Mouse (Mus musculus) liver, embryonic 15.5 days (tissue): ENCODE measurements at regions not wholly inside any gene's neighbourhood (a gene's known extent, or its start where the extent isn't known, plus 50 kb on each side); places are given as distances from the start of the nearest gene placed in this dataset.
"Not testable (repeated sequence)": the region's sequence is repeated elsewhere in the genome, so short reads cannot be mapped to it uniquely, and the experiment has no call there.

Experiments
- ATAC-seq: fragments of 200-750 bp; cut with Nextera tagmentation; 2 replicates; pipeline ENCODE4 v1.8.0; 2017; ENCODE audit warnings: moderate number of reproducible peaks, mild to moderate bottlenecking, moderate library complexity; ENCODE audit not compliant: insufficient read depth
- H3K27ac ChIP-seq: fragments of 300-500 bp; sonication (generic); replicated peaks from 2 replicates; pipeline ENCODE4 v1.5.1; 2015; ENCODE audit warnings: mild to moderate bottlenecking, inconsistent platforms
- H3K27me3 ChIP-seq: fragments of 300-500 bp; sonication (generic); 2 replicates; pipeline ENCODE4 v1.6.1; 2015; ENCODE audit warnings: mild to moderate bottlenecking, inconsistent platforms
- H3K36me3 ChIP-seq: fragments of 300-500 bp; sonication (generic); replicated peaks from 2 replicates; pipeline ENCODE4 v1.6.1; 2015; ENCODE audit warnings: moderate library complexity, mild to moderate bottlenecking, inconsistent platforms
- H3K4me1 ChIP-seq: fragments of 300-500 bp; sonication (generic); replicated peaks from 2 replicates; pipeline ENCODE4 v1.6.1; 2015; ENCODE audit warnings: inconsistent platforms
- H3K4me2 ChIP-seq: fragments of 300-500 bp; sonication (generic); 2 replicates; pipeline ENCODE4 v1.6.1; 2015; ENCODE audit warnings: moderate library complexity, mild to moderate bottlenecking, inconsistent platforms
- H3K4me3 ChIP-seq: fragments of 300-500 bp; sonication (generic); replicated peaks from 2 replicates; pipeline ENCODE4 v1.5.1; 2015; ENCODE audit warnings: mild to moderate bottlenecking, inconsistent platforms
- H3K9ac ChIP-seq: fragments of 300-500 bp; sonication (generic); 2 replicates; pipeline ENCODE4 v1.6.1; 2015; ENCODE audit warnings: moderate library complexity, mild to moderate bottlenecking, inconsistent platforms
- H3K9me3 ChIP-seq: fragments of 300-500 bp; sonication (generic); replicated peaks from 2 replicates; pipeline ENCODE4 v1.6.1; 2016; ENCODE audit warnings: inconsistent platforms
- WGBS: fragments of 180-500 bp; shearing (Covaris S2); methylation state at CpG from one replicate; pipeline ENCODE4 v1.1.7; 2015; ENCODE audit warnings: mixed read lengths; ENCODE audit not compliant: insufficient replicate concordance; 5-methylcytosine and 5-hydroxymethylcytosine counted together

DNA sequence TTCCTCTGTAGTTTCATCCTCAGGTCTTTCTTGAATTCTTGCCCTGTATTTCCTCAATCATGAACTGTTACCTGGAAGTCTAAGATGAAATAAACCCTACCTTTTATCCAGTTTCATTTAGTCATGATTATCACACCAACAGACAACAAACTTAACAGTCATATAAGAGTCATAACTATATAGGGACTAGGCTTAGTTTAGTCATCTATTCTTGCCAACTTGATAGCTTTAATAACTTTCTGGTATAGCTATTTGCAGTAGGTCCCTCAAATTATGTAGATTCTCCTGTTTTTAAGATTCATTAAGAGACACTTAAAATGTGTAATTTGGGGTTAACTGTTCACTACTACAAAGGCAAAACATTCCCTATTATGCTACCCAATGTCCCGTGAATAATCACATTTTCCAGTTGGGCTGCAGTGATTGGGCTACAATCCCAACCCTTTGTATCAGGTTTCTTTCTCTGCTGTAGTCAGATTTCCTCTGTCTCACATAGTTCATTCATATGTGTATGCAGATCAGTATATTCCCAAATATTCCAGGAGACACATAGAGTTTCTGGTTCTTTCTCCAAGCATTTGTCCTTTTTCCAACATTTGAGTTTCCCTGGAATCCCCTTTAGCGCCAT is 396.4 kb upstream of the Nectin3 start:
- H3K4me1 ChIP-seq = no peaks in the 10 kb centered on the region
- H3K27ac ChIP-seq = no peak overlapping the region
- WGBS = 64% methylated on average over 2 of the region's 2 CpGs

DNA sequence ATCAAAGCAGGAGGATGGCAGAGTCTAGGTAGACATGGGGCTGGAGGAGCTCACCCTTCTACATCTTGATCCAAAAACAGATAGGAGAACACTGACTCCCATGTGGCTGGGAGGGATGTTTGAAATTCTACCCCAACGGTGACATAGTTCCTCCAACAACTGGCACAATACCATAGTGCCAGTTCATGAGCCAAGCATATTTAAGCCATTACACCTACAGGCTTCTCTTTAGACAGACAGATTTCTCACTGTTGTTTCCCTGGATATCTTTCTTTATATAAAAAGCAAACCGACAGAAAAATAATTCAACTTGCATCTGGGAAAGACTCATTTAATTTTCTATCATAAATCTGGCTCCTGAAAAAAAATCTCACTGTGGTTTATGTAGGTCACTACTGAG is 380.4 kb upstream of the Nectin3 start:
- Histone ChIP-seq H3K4me2 (no peak overlapping the region), H3K9me3 (no peaks in the 10 kb centered on the region), H3K27me3 (no peaks in the 10 kb centered on the region), H3K4me1 (no peaks in the 10 kb centered on the region), H3K36me3 (no peaks in the 10 kb centered on the region), H3K27ac (no peak overlapping the region), H3K4me3 (no peak overlapping the region), H3K9ac (no peak overlapping the region)
- WGBS = 71% methylated on average over 2 of the region's 2 CpGs
- no peak for ATAC-seq

More for the DNA sequence above, 396.4 kb upstream of the Nectin3 start:
- H3K36me3 ChIP-seq = no peaks in the 10 kb centered on the region
- H3K27me3 ChIP-seq = no peaks in the 10 kb centered on the region
- no peak for ATAC-seq
- no peak overlapping the region for H3K4me2 ChIP-seq
- H3K9ac ChIP-seq = no peak overlapping the region
- no peaks in the 10 kb centered on the region for H3K9me3 ChIP-seq
- no peak overlapping the region for H3K4me3 ChIP-seq

DNA sequence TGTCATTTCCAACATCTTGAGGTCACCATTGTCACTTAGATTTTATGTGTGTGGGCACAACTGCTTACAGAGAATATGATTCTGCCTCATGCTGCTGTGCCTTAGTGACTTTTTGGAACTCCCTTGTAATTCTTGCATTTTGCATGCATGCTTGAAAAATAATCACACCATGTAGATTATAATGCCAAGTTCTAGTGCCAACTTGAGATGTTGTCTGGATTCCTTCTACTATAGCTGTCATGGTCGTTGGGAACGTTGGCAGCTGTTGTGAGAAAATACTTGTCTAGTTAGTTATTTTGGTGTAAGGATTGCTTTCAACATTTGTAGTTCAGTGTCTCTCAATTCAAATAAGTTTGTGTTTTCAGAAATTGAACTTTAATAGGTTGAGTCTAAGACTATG is 365.6 kb upstream of the Nectin3 start:
- H3K36me3 ChIP-seq = no peaks in the 10 kb centered on the region
- WGBS = 68% methylated on average over 2 of the region's 2 CpGs
- no peak overlapping the region for H3K9ac ChIP-seq
- H3K4me3 ChIP-seq = no peak overlapping the region
- H3K9me3 ChIP-seq = no peaks in the 10 kb centered on the region
- H3K27me3 ChIP-seq = no peaks in the 10 kb centered on the region
- H3K4me1 ChIP-seq = no peaks in the 10 kb centered on the region
- ATAC-seq = no peak
- no peak overlapping the region for H3K27ac ChIP-seq
- no peak overlapping the region for H3K4me2 ChIP-seq

DNA sequence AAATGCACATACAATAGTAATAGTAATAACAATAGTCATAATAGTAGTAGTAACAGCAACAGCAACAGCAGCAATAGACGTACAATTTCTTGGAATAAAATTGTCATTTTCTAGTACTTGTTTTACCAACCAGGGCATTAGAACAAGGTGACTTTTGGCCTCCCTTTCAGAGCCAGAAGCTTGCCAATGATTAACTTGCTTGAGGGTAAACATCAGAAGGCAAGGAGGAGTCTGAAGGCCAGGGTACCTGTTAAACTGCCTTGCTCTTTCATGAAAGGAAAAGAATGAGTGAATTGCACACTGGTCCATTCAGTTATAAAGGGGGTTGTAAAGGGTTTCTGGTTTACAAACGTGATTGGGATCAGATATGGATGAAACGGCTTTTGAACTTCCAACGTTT is 351.2 kb upstream of the Nectin3 start:
- ATAC-seq = peak; percentile 57
- Histone ChIP-seq H3K9ac (no peak overlapping the region), H3K27me3 (no peaks in the 10 kb centered on the region), H3K36me3 (no peaks in the 10 kb centered on the region), H3K4me1 (no peaks in the 10 kb centered on the region), H3K9me3 (no peaks in the 10 kb centered on the region), H3K4me3 (no peak overlapping the region), H3K4me2 (no peak overlapping the region), H3K27ac (no peak overlapping the region)
- 63% methylated on average over 4 of the region's 4 CpGs for WGBS

DNA sequence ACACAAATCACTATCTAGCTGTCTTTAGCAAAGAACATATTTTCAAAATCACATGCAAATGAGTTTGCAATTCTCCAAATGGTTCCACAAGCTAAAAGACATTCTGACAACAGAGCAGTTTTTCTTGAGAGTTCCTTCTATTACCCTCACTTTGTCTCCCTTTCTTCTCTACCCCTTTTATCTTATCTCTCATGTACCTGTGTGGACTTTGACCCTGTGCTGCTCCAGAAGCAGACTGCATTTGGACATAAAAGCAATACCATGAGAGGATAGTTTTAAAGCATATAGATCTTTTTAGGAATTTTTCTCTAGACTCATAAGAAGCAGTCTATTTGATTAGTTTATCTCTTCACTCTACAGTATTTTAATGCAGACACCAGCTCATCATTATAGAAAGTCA is 350.4 kb upstream of the Nectin3 start:
- Histone ChIP-seq H3K36me3 (no peaks in the 10 kb centered on the region), H3K9ac (no peak overlapping the region), H3K27me3 (no peaks in the 10 kb centered on the region), H3K4me3 (no peak overlapping the region), H3K4me2 (no peak overlapping the region), H3K4me1 (no peaks in the 10 kb centered on the region), H3K27ac (no peak overlapping the region), H3K9me3 (no peaks in the 10 kb centered on the region)
- ATAC-seq = no peak

DNA sequence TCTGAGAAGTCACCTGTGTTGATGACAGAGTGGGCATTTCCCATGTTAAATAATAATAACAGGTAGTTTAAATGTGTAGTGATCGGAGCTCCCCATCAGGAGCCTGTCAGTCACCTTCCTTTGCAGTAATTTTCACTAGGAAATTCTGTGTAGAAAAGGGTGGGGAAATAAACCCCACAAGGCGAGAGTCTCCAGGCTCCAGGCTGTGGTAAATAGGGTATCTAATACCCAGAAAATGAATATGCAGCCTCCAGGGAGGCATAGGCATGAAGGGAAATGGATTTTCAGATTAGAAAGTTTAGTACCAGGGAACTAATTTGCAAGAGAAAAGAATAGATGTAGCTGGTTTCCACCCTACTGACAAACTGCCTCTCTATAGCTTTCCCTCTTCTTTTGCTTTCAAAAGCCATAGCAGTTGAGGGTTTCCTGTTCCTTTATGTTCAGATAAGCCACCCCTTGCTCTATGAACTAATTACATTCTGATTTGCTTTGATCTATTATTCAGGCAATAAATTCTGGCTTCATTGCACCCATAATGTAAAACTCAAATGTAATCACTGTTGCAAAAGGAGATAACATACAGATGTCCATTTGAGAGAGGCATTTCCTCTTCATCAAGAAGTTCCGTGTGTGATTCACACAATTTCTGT is 349.5 kb upstream of the Nectin3 start:
- no peak overlapping the region for H3K9ac ChIP-seq
- WGBS = 50% methylated on average over 3 of the region's 3 CpGs
- H3K36me3 ChIP-seq = no peaks in the 10 kb centered on the region
- H3K9me3 ChIP-seq = no peaks in the 10 kb centered on the region
- no peaks in the 10 kb centered on the region for H3K4me1 ChIP-seq
- H3K4me3 ChIP-seq = no peak overlapping the region
- no peak overlapping the region for H3K27ac ChIP-seq
- no peak overlapping the region for H3K4me2 ChIP-seq
- H3K27me3 ChIP-seq = no peaks in the 10 kb centered on the region
- no peak for ATAC-seq

DNA sequence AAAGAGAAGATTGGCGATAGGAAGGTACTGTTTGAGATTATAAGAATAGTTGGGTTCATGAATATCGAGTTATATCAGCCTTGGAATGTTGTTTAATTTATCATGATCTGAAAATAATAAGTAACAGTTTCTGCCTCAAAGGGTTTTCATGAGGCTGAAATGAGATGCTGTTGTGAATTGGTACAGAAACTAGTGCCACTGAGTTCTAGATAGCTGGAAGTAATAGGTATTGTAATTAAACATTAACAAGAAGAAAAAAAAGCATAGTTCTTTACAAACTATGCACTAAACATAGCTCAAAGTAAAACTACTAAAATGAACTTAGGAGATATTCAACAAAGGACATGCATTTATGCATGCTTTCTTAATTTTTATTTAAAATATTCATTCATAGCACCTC is 342.9 kb upstream of the Nectin3 start:
- no peak overlapping the region for H3K27ac ChIP-seq
- 61% methylated on average over 2 of the region's 2 CpGs for WGBS
- ATAC-seq = no peak
- H3K9ac ChIP-seq = no peak overlapping the region
- no peaks in the 10 kb centered on the region for H3K36me3 ChIP-seq
- H3K9me3 ChIP-seq = no peaks in the 10 kb centered on the region
- no peak overlapping the region for H3K4me2 ChIP-seq
- 0 out of 2 replicates have a peak, but pooled peaks cover 2% of the 10 kb centered on the region for H3K4me1 ChIP-seq
- no peaks in the 10 kb centered on the region for H3K27me3 ChIP-seq
- no peak overlapping the region for H3K4me3 ChIP-seq

DNA sequence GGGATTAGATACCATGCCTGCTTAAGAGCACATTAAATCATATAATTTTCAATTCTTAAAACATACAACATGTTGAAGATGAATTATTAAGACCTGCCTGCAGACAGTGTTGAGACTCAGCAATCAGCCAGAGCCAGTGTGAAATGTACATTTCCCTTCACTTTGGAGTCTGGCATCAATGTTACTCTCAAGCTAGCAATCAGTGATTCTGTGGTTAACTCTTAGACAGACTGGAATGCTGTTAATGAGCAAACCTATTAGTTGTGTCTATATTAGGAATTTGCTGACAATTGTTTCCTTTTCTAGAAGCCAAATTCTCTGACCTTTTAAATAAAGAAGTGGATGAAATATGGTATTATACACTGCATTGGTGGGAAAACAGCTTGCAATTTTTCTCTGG is 342.4 kb upstream of the Nectin3 start:
- Histone ChIP-seq H3K4me3 (no peak overlapping the region), H3K9ac (no peak overlapping the region), H3K9me3 (no peaks in the 10 kb centered on the region), H3K36me3 (no peaks in the 10 kb centered on the region), H3K27me3 (no peaks in the 10 kb centered on the region), H3K27ac (no peak overlapping the region), H3K4me2 (no peak overlapping the region), H3K4me1 (0 out of 2 replicates have a peak, but pooled peaks cover 2% of the 10 kb centered on the region)
- no peak for ATAC-seq

DNA sequence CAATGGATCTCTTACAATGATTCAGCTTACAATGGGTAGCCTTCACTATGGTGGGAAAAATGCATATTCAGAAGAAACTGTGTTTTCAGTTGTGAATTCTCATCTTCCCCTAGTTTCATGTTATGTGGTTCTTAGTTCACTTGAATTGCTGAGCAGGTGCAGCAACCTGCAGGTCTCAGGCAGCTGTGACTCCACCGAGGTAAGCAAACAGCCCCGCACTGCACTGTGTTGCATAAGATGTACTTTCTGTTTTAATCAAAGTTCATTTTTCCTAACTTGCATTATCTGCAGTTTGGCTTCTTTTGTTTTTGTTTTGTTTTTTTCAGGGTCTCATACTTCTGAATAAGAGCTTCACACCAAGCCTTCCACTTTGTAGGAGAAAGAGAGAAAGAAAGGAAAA is 326.8 kb upstream of the Nectin3 start:
- Histone ChIP-seq H3K27me3 (no peaks in the 10 kb centered on the region), H3K9me3 (no peaks in the 10 kb centered on the region), H3K9ac (no peak overlapping the region), H3K36me3 (no peaks in the 10 kb centered on the region), H3K27ac (no peak overlapping the region), H3K4me1 (no peaks in the 10 kb centered on the region), H3K4me3 (no peak overlapping the region), H3K4me2 (no peak overlapping the region)
- no peak for ATAC-seq
- WGBS = 64% methylated on average over 2 of the region's 2 CpGs

DNA sequence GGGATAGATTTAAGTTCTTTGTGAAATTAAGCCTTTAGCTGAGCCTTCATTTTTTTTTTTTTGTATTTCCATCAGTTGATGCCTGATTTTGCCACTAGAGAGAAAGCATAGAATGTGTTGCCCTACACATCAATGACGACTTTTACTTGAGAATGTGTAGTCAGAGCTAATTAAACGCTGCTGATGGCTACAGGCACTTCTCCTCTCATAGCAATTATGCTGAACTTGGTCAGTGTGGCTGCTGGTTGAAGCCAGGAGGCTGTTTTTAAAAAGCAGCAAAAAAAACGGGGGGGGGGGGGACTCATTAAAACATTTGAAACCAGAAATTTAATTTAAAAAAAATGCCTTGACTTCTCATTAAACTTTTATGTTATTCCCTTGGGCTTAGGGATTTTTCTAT is 324.4 kb upstream of the Nectin3 start:
- H3K9ac ChIP-seq = no peak overlapping the region
- H3K36me3 ChIP-seq = no peaks in the 10 kb centered on the region
- H3K27ac ChIP-seq = no peak overlapping the region
- H3K4me2 ChIP-seq = no peak overlapping the region
- H3K27me3 ChIP-seq = no peaks in the 10 kb centered on the region
- H3K4me3 ChIP-seq = no peak overlapping the region
- no peak for ATAC-seq
- H3K9me3 ChIP-seq = no peaks in the 10 kb centered on the region
- H3K4me1 ChIP-seq = no peaks in the 10 kb centered on the region
- 43% methylated on average over 3 of the region's 3 CpGs for WGBS

DNA sequence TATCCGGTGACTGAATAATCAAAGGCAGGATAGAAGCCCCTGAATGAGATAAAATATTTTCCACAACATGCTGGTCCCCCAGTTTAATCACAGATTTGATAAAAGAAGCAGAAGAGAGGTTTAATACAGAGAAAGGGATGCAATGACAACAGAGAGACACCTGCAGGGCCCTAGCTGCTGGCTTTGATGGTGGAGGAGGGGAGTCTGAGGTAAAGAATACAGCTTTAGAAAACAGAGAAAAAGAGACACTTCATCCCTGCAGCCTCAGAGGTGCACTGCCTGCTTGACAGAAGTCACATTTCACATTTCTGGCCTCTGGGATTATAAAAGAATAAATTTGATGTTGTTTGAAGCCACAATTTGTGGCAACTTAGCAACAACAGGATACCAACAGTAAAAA is 319.9 kb upstream of the Nectin3 start:
- H3K9me3 ChIP-seq = no peaks in the 10 kb centered on the region
- WGBS = 62% methylated on average over 1 of the region's 1 CpGs
- H3K27ac ChIP-seq = no peak overlapping the region
- H3K27me3 ChIP-seq = no peaks in the 10 kb centered on the region
- no peak overlapping the region for H3K4me2 ChIP-seq
- no peaks in the 10 kb centered on the region for H3K4me1 ChIP-seq
- H3K9ac ChIP-seq = no peak overlapping the region
- H3K4me3 ChIP-seq = no peak overlapping the region
- no peak for ATAC-seq
- H3K36me3 ChIP-seq = no peaks in the 10 kb centered on the region

DNA sequence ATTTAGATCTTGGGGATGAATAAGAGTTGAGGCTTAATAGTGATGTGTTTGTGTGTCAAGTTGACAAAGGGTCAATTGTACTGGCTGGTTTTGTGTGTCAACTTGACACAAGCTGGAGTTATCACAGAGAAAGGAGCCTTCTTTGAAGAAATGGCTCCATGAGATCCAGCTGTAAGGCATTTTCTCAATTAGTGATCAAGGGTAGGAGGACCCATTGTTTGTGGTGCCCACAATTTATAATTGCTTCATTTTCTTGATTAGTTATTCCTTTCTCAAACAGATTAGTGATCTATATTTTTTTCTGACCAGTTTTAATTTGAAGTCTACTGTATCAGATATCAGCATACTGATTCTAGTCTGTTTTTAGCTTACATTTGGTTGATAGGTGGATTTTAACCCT is 313.5 kb upstream of the Nectin3 start:
- H3K36me3 ChIP-seq, H3K4me2 ChIP-seq, H3K27ac ChIP-seq, H3K9ac ChIP-seq, ATAC-seq, H3K27me3 ChIP-seq, H3K9me3 ChIP-seq, H3K4me3 ChIP-seq, H3K4me1 ChIP-seq: not testable (repeated sequence)
